Mouse (Mus musculus) liver, embryonic 11.5 days (tissue): ENCODE data around the gene Tll1. TPM values are rescaled to one million over a fixed set of nuclear protein-coding genes. Genes with fewer than 3 reads are reported as not detected.

Experiments used
- ATAC-seq: fragments of 200-750 bp; cut with Nextera tagmentation; replicated peaks from 2 replicates; pipeline ENCODE4 v1.8.0; 2017; ENCODE audit warnings: moderate number of reproducible peaks, mild to moderate bottlenecking, moderate TSS enrichment, moderate library complexity; ENCODE audit not compliant: low FRiP score
- DNase-seq: peaks from one replicate; pipeline ENCODE4 v3.0.0-alpha.2; 2017; ENCODE audit warnings: low spot score
- H3K27ac ChIP-seq: fragments of 300-500 bp; sonication (generic); 2 replicates; pipeline ENCODE4 v1.5.1; 2014; ENCODE audit warnings: mild to moderate bottlenecking, low read depth, low read length, control low read depth
- H3K27me3 ChIP-seq: fragments of 300-500 bp; sonication (generic); replicated peaks from 2 replicates; pipeline ENCODE4 v1.6.1; 2014; ENCODE audit warnings: low read length, mixed read lengths; ENCODE audit not compliant: control insufficient read depth, insufficient read depth
- H3K36me3 ChIP-seq: fragments of 300-500 bp; sonication (generic); 2 replicates; pipeline ENCODE4 v1.6.1; 2014; ENCODE audit warnings: mild to moderate bottlenecking, low read length, moderate library complexity, mixed read lengths; ENCODE audit not compliant: control insufficient read depth, insufficient read depth
- H3K4me1 ChIP-seq: fragments of 300-500 bp; sonication (generic); replicated peaks from 2 replicates; pipeline ENCODE4 v1.6.1; 2014; ENCODE audit warnings: low read length, mixed read lengths; ENCODE audit not compliant: control insufficient read depth, insufficient read depth
- H3K4me2 ChIP-seq: fragments of 300-500 bp; sonication (generic); 2 replicates; pipeline ENCODE4 v1.6.1; 2014; ENCODE audit warnings: mild to moderate bottlenecking, control low read depth, moderate library complexity
- H3K4me3 ChIP-seq: fragments of 300-500 bp; sonication (generic); 2 replicates; pipeline ENCODE4 v1.5.1; 2014; ENCODE audit warnings: low read depth, low read length, control low read depth
- H3K9ac ChIP-seq: fragments of 300-500 bp; sonication (generic); 2 replicates; pipeline ENCODE4 v1.6.1; 2014; ENCODE audit warnings: low read depth, low read length, control low read depth
- H3K9me3 ChIP-seq: fragments of 300-500 bp; sonication (generic); 2 replicates; pipeline ENCODE4 v1.6.1; 2016; ENCODE audit warnings: low read length, inconsistent platforms, mixed read lengths; ENCODE audit not compliant: control insufficient read depth
- WGBS: fragments of 180-500 bp; shearing (Covaris S2); extraction: QIAGEN DNeasy Blood & Tissue Kit; methylation state at CpG from one replicate; pipeline ENCODE4 v1.1.7; 2014; 5-methylcytosine and 5-hydroxymethylcytosine counted together
- polyA plus RNA-seq: library from polyadenylated mRNA; unstranded; fragments of >200 nt; fragmentation: Nextera tagmentation; extraction: Ambion mirVana; gene quantifications from 2 replicates; pipeline ENCODE4 v1.2.1, GENCODE M21; 2014

Tll1 gene
- polyA plus RNA-seq, 1 experiment from 2014 or later, result 0.77 TPM

DNA sequence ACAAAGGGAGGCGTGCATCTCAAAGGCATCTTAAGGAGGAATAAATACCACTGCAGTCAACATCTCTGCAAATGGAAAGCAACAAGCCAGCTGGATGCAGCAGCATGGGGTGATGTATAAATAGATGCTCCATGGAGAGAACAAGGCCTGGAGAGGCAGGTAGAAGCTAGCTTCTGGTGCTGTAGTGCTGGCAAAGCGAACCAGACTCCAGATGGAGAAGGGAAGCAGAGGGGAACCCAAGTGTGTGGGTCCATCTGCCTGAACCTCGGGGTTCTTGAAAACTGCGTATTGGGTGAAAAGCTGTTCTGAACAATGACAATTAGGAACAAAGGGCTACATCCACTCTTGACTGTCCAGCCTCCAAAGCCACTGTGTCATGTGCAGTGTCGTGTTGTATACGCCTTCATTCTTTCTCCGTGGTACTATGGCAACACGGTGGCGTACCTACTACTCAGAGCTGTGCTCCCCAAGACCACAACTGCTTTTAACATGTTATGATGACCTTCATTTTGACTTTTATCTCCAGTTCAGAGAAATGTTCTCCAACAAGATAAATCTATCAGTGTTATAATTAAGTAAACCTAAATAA lies 53.8 kb downstream of the Tll1 start:
- 75% methylated on average over 9 of the region's 9 CpGs for WGBS
- no peaks in the 10 kb centered on the region for H3K27me3 ChIP-seq
- no peaks in the 10 kb centered on the region for H3K4me1 ChIP-seq
- no peak for DNase-seq
- no peak overlapping the region for H3K9ac ChIP-seq
- no peak overlapping the region for H3K4me3 ChIP-seq
- no peaks in the 10 kb centered on the region for H3K36me3 ChIP-seq
- H3K27ac ChIP-seq, result no peak overlapping the region
- no peaks in the 10 kb centered on the region for H3K9me3 ChIP-seq
- ATAC-seq, result no peak
- no peak overlapping the region for H3K4me2 ChIP-seq

GRCm38 (mm10) chr8:64136593-64136992 lies 69.5 kb downstream of the Tll1 start:
- Histone ChIP-seq H3K27ac (no peak overlapping the region), H3K27me3 (no peaks in the 10 kb centered on the region), H3K4me2 (no peak overlapping the region), H3K9ac (no peak overlapping the region), H3K4me1 (no peaks in the 10 kb centered on the region), H3K9me3 (no peaks in the 10 kb centered on the region), H3K4me3 (no peak overlapping the region), H3K36me3 (no peaks in the 10 kb centered on the region)
- ATAC-seq, result no peak
- 96% methylated on average over 1 of the region's 1 CpGs for WGBS
- no peak for DNase-seq

DNA sequence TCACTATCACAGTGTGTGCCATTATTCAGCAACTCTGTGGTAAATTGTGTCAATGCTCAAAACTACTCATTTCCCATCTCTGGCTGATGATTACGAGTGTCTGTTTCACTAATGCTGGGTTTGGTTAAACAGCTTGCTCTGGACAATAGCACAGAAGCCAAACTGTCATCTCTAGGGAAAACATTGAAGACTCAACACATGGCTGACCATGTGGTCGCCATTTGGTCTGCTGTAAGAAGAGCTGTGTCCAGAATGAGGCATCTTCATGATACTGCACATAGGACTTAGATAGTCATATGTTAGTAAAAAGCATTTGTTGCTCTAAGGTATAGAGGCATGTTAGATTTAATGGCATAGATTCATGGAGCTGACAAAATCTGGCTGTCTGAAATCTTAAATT lies 98.9 kb downstream of the Tll1 start:
- Histone ChIP-seq H3K4me3 (no peak overlapping the region), H3K36me3 (no peaks in the 10 kb centered on the region), H3K9me3 (no peaks in the 10 kb centered on the region), H3K9ac (no peak overlapping the region), H3K27me3 (no peaks in the 10 kb centered on the region), H3K4me2 (no peak overlapping the region), H3K4me1 (no peaks in the 10 kb centered on the region), H3K27ac (no peak overlapping the region)
- 69% methylated on average over 2 of the region's 2 CpGs for WGBS
- ATAC-seq (no peak), DNase-seq (no peak)

- Histone ChIP-seq H3K4me1 (no peaks in the 10 kb centered on the region), H3K4me2 (no peak overlapping the region), H3K4me3 (no peak overlapping the region), H3K9me3 (no peaks in the 10 kb centered on the region), H3K27ac (no peak overlapping the region), H3K9ac (no peak overlapping the region), H3K36me3 (no peaks in the 10 kb centered on the region), H3K27me3 (no peaks in the 10 kb centered on the region)
- DNase-seq, result no peak
- no peak for ATAC-seq
- WGBS, result 58% methylated on average over 2 of the region's 2 CpGs
These were observed 132.7 kb downstream of the Tll1 start for GRCm38 (mm10) chr8:64073396-64073795.

DNA sequence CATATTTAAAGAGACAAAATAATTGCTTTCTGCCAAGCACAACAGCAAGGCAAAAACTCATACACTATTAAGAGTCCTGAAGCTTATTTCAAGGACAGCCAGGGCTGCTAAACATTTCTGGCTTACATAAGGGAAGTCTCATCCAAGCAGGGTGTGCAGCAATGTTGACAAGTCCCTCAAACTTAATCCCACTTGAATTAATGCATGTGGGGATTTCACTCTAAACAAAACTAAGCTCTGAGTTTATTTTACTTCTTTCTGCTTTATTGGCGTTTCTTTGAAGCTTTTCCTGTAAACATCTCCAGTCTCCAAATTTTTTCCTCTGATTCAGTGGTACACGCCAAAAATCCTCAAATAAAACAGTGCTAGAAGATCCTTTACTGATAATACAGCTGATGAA lies 146.2 kb downstream of the Tll1 start:
- no peaks in the 10 kb centered on the region for H3K36me3 ChIP-seq
- H3K4me2 ChIP-seq, result no peak overlapping the region
- no peaks in the 10 kb centered on the region for H3K9me3 ChIP-seq
- ATAC-seq (no peak), DNase-seq (no peak)
- H3K27ac ChIP-seq, result no peak overlapping the region
- WGBS, result 57% methylated on average over 2 of the region's 2 CpGs
- no peaks in the 10 kb centered on the region for H3K27me3 ChIP-seq
- H3K9ac ChIP-seq, result no peak overlapping the region
- no peaks in the 10 kb centered on the region for H3K4me1 ChIP-seq
- H3K4me3 ChIP-seq, result no peak overlapping the region

DNA sequence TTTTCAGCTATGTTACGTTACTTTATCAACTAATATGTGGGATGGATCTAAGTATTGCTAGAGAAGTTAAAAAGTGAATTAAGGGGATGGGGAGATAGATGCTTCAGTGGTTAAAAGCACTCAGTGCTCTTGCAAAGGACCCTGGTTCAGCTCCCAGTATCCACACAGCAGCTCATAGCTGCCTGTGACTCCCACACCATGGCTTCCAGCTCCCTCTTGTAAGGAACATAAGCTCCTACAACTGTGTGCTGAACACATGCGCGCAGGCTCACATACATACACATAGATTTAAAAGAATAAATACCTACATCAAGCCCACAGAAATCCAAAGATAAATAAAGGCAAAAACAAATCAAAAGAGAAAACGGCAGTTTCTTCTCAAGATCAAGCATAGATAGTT lies 148.5 kb downstream of the Tll1 start:
- WGBS, result 76% methylated on average over 4 of the region's 4 CpGs
- no peak overlapping the region for H3K4me3 ChIP-seq
- ATAC-seq, result no peak

DNA sequence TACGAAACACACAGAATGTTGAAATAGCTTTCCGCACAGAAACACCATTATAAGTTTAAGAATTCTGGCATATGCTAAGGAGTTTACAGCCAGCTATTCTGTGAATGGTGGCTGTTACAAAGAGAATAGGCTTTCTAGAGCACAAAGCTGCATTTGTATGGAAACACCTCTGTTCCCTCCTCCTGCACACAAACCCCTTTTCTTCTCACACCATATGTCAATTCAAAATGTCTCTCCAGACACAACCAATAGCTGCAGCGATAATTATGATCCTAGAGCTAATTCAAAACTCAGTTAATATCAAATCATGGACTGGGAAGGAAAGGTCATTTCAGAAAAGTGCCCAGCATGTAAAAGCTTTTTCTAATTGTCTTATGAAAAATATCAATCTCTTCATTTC lies 157.5 kb downstream of the Tll1 start:
- Histone ChIP-seq H3K4me2 (no peak overlapping the region), H3K9me3 (no peaks in the 10 kb centered on the region), H3K27ac (no peak overlapping the region), H3K4me1 (no peaks in the 10 kb centered on the region), H3K9ac (no peak overlapping the region), H3K27me3 (no peaks in the 10 kb centered on the region), H3K36me3 (no peaks in the 10 kb centered on the region), H3K4me3 (no peak overlapping the region)
- DNase-seq (no peak), ATAC-seq (no peak)
- WGBS, result 90% methylated on average over 3 of the region's 3 CpGs

More for the DNA sequence above, 148.5 kb downstream of the Tll1 start:
- Histone ChIP-seq H3K9me3 (no peaks in the 10 kb centered on the region), H3K27me3 (no peaks in the 10 kb centered on the region), H3K9ac (no peak overlapping the region), H3K27ac (no peak overlapping the region), H3K4me1 (no peaks in the 10 kb centered on the region), H3K4me2 (no peak overlapping the region), H3K36me3 (no peaks in the 10 kb centered on the region)
- DNase-seq, result no peak

DNA sequence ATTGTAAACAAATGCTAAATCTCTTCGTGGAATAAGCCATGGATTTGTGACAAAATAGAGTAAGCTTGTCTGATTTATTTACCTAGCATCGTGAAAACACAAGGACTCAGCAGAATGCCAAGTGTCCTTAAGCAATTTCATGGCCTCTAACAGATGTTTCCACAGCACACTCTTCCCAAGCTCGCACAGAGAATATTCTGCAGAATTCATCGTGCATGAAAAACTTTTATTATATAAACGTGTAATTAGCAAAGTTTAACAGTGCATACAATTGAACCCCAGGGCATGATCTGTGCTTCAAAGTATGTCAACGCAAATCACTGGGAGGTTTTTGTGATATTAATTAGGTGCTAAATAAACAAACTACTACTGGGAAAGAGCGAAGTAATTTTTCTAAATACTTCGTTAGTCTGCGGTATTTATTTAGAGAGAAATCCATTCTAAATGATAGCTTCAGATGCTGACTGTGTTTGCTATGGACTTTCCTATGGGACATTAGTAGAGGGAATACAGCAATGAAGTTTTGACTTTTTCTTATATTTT lies 158.0 kb downstream of the Tll1 start:
- WGBS, result 72% methylated on average over 9 of the region's 9 CpGs
- Histone ChIP-seq H3K4me2 (no peak overlapping the region), H3K4me3 (no peak overlapping the region), H3K27ac (no peak overlapping the region), H3K4me1 (no peaks in the 10 kb centered on the region), H3K27me3 (no peaks in the 10 kb centered on the region), H3K9ac (no peak overlapping the region), H3K36me3 (no peaks in the 10 kb centered on the region), H3K9me3 (no peaks in the 10 kb centered on the region)
- DNase-seq (no peak), ATAC-seq (no peak)

DNA sequence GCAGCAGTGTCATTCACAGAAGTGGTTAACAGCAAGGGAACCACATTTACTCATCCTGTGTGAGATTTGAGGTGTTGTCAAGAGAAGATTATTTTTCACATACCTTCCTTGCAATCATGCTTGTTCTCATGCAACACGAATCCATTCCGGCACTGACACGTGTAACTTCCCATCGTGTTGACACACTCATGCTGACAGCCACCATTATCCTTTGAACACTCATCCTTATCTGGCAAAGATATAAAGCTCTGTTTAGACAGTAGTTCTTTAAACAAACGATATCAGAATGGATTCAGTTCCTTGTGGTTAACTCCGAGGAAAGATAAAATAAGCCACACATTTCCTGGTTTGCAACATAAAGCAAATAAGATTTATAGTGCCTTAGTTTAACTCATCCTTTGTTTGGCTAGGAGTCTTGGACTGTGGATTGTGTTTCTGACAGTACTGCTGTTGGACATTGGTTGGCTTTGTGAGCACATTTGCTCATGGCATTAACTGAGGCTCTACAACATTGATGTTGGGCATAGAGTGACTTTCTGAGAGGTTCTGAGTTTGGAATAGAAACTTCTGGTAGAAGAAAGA lies 164.7 kb downstream of the Tll1 start:
- DNase-seq (no peak), ATAC-seq (no peak)
- 18% methylated on average over 6 of the region's 6 CpGs for WGBS
- Histone ChIP-seq H3K27me3 (no peaks in the 10 kb centered on the region), H3K36me3 (no peaks in the 10 kb centered on the region), H3K4me2 (no peak overlapping the region), H3K27ac (no peak overlapping the region), H3K9me3 (no peaks in the 10 kb centered on the region), H3K4me1 (no peaks in the 10 kb centered on the region), H3K4me3 (no peak overlapping the region), H3K9ac (no peak overlapping the region)
